Mouse (Mus musculus): ENCODE measurements around the gene Fgf4.
"Not testable (repeated sequence)": the region's sequence is repeated elsewhere in the genome, so short reads cannot be mapped to it uniquely, and the experiment has no call there.

Fgf4 gene

GRCm38 (mm10) chr7:144867602-144868001 lies 20.4 kb downstream of the Fgf4 start:
- no peak for DNase-seq

- no peak for DNase-seq
Observed at GRCm38 (mm10) chr7:144872420-144872819, 25.3 kb downstream of the Fgf4 start.

DNA sequence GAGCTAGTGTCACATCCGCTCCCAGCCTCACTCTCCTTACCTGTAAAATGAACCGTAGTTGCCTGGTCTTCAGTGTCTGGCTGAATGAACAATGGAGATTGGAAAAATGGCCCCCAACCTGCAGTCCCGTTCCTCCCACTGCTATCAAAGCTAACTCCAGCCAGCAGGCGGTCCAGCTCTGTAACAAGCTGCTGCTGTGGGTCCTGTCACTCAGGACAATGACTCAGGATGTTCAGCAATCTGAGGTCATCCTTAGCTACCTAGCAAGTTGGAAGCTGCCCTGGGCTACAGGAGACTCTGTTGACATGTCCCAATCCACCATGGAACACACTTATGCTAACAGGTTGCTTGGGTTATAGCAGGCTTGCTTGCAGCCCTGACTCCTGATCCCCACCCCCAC lies 26.0 kb downstream of the Fgf4 start:
- DNase-seq: no peak

DNA sequence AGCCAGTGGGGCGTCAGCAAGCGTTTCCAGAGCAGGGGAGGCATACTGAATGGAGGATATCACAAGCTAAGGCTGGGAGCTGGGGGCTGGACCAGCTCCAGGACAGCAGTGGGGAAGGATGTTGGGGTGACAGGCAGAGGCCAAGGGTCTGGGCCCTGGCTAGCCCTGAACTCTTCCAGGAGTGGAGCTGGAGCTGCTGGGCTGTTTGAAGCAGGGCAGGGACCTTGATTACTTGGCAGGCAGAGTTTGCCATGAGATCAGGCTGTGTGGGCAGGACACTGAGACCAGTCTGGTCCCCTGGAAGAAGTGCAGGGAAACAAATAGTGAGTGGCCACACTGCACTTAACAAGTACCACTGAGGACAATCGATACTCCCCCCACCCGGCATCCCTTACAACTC lies 27.1 kb downstream of the Fgf4 start:
- no peak for DNase-seq

GRCm38 (mm10) chr7:144878401-144878800 lies 31.2 kb downstream of the Fgf4 start:
- no peak for DNase-seq

- DNase-seq: peak in 1 of 2 experiments; percentile 27
Observed at GRCm38 (mm10) chr7:144883106-144883505, 35.9 kb downstream of the Fgf4 start.

GRCm38 (mm10) chr7:144887672-144888071 lies 40.5 kb downstream of the Fgf4 start:
- no peak for DNase-seq

GRCm38 (mm10) chr7:144888564-144889299 lies 41.6 kb downstream of the Fgf4 start:
- no peak for DNase-seq

- not testable (repeated sequence) for DNase-seq
Observed at GRCm38 (mm10) chr7:144890661-144891060, 43.5 kb downstream of the Fgf4 start.

DNA sequence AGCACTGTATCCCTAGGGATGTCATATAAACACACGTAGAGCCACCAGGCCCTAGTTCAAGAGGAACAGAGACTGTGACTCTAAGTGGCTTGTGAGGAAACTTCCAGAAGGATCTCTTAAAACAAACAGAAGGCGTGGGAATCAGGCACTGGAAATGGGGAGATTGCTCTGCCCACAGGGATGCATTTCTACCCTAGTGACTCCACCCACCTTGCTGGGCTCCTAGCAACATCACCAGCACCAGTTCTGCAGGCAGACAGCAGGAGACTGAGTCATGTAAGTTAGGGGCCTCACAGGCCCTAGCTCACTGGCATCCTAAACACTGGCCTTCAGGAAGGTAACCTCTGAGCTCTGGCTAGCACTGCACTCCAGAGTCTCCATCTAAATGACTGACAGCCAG lies 44.7 kb downstream of the Fgf4 start:
- DNase-seq: no peak

DNA sequence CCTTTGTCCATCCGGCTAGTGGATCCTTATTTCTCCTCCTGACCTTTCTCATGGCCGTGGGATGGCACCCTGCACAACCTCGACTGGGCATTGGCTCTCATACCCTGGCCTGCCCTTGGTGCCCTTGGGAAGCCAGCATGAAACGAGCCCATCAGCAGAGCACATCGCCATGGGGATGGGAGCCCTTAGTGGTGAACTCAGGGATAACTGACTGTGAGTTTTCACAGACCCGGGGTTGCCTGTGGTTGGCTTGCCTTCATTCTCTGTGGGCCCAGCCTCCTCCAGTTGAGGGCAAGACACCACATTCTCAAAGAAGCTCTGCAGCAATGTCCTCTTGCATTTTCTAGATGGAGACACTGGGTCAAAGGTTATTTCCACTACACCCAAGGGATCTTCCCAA lies 45.2 kb downstream of the Fgf4 start:
- DNase-seq: no peak

- peak in 1 of 2 experiments; percentile 71 for DNase-seq
Observed at GRCm38 (mm10) chr7:144894191-144894590, 47.0 kb downstream of the Fgf4 start.

DNA sequence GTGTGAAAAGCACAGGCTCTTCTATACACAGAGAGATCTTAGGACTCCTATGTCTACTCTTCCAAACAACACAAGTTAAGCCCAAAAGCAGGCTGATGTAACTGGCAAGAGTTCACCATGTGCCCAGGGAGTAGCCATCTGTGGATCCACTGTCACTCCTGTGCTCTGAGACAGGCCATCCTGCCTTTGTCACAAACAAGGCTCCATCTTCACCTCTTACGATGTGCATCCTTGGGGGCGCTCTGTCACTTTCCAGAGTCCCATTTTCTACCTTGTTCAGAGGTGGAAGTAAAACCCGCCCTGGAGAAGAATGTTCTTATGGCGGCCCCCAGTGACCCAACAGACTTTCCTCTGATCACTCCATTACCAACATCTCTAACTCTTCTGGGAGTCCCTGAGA lies 47.5 kb downstream of the Fgf4 start:
- DNase-seq: no peak

DNA sequence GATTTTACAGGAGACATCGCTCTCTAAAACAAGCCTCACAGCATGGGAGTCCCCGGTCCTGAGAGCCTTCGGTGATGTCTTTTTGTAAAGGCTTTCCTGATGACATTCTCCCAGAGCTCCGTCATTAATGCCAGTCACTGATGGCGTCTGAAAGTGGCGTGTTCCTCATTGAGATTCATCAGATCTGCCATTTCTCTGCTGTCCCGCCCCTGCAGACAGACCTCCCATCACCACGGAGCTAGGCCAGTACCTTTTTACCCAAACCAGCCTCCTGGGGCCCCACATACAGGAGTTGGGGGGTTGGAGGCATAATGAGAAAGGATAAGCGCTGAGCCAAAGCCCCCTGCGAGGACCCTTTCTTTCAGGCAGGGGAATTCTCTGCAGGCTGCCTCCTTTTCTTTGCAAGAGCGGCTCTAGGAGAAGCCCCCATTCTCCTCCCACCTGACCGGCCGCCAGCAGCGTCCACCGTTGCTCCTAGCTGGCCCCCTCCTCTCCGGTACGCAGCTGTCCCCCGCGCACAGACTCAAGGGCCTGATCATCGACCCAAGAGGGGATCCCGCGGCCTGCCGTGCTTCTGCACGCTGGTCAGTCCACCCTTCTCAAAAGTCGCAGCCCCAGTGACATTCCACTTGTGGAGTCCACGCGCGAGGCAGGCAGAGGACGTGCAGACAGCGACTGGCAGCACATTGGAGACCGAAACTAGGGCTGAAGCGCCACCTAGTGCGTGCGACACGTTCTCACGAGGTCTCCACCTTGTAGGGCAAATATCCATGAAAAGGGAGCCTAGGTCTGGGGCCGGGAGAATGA lies 48.3 kb downstream of the Fgf4 start:
- DNase-seq: peak; percentile 77 to 80

- DNase-seq: no peak
Observed at GRCm38 (mm10) chr7:144896294-144897218, 49.4 kb downstream of the Fgf4 start, which contains the start of gene Fgf15. TSS of gene Fgf15 (plus strand) at chr7:144896531.

DNA sequence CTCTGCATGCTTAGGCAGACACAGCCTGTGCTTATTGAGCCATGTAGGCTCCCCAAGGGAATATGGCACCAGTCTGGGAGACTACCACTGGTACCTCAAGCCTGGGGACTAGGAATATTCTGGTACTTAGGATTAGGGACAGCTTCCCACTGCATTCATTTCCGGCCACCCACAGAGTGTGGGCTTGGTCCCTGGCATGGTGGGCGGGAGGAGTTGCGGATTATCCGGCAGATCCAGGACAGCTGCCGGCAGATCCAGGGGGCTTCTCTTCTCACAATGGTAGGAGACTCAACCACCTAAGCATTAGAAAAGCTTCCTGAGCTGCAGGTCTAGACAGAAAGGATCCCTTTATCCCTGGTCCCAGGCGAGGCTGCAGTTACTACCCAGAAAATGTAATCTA lies 51.3 kb downstream of the Fgf4 start:
- DNase-seq: no peak

DNA sequence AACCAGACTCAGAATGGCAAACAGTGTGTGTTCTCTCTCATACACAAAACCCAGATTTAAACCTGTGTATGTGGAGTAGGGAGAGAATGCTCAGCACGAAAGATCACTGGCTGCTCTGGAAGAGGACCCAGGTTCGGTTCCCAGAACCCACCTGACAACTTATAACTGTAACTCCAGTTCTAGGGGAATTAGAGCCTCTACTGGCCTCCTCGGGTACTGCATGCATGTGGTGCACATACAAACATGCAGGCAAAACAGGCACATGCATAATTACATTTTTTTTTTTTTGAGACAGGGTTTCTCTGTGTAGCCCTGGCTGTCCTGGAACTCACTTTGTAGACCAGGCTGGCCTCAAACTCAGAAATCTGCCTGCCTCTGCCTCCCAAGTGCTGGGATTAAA lies 58.3 kb downstream of the Fgf4 start:
- not testable (repeated sequence) for DNase-seq

- DNase-seq: peak; percentile 55 to 67
Observed at GRCm38 (mm10) chr7:144906708-144907397, 59.7 kb downstream of the Fgf4 start.

GRCm38 (mm10) chr7:144907793-144908192 lies 60.6 kb downstream of the Fgf4 start:
- DNase-seq: no peak

- no peak for DNase-seq
Observed at GRCm38 (mm10) chr7:144908705-144909104, 61.5 kb downstream of the Fgf4 start.

GRCm38 (mm10) chr7:144911121-144911520 lies 64.0 kb downstream of the Fgf4 start:
- DNase-seq: no peak

- DNase-seq: no peak
Observed at GRCm38 (mm10) chr7:144912897-144913296, 65.7 kb downstream of the Fgf4 start.

All from kidney, postnatal 25 days (tissue).